Mouse (Mus musculus) kidney, adult 11 months (tissue): ENCODE data around the gene Rnf207.

Experiments
- DNase-seq: peaks from one replicate; pipeline ENCODE4 v3.0.0; 2022

Rnf207 gene

GRCm38 (mm10) chr4:152292102-152292765 is 26.6 kb downstream of the Rnf207 start:
- DNase-seq = no peak

- no peak for DNase-seq
Observed at GRCm38 (mm10) chr4:152291562-152291961, 27.2 kb downstream of the Rnf207 start, which contains the start of gene Hes3. TSS of gene Hes3 (minus strand) at chr4:152291662.

GRCm38 (mm10) chr4:152290991-152291390 is 27.8 kb downstream of the Rnf207 start:
- no peak for DNase-seq

GRCm38 (mm10) chr4:152290385-152290784 is 28.4 kb downstream of the Rnf207 start:
- no peak for DNase-seq

GRCm38 (mm10) chr4:152288398-152288945 is 30.3 kb downstream of the Rnf207 start:
- no peak for DNase-seq

- no peak for DNase-seq
Observed at GRCm38 (mm10) chr4:152287317-152288120, 31.3 kb downstream of the Rnf207 start.

- peak; percentile 54 for DNase-seq
Observed at GRCm38 (mm10) chr4:152286887-152287286, 31.9 kb downstream of the Rnf207 start.

GRCm38 (mm10) chr4:152286183-152286582 is 32.6 kb downstream of the Rnf207 start:
- no peak for DNase-seq

- DNase-seq = peak; percentile 61
Observed at GRCm38 (mm10) chr4:152285505-152285904, 33.3 kb downstream of the Rnf207 start.

- peak; percentile 72 for DNase-seq
Observed at GRCm38 (mm10) chr4:152283186-152283950, 35.4 kb downstream of the Rnf207 start.

- DNase-seq = no peak
Observed at GRCm38 (mm10) chr4:152282721-152283120, 36.1 kb downstream of the Rnf207 start.

- DNase-seq = no peak
Observed at GRCm38 (mm10) chr4:152281601-152282000, 37.2 kb downstream of the Rnf207 start.

GRCm38 (mm10) chr4:152278986-152279385 is 39.8 kb downstream of the Rnf207 start:
- DNase-seq = no peak

GRCm38 (mm10) chr4:152277916-152278315 is 40.9 kb downstream of the Rnf207 start:
- no peak for DNase-seq

- no peak for DNase-seq
Observed at GRCm38 (mm10) chr4:152276389-152277347, 42.1 kb downstream of the Rnf207 start.

GRCm38 (mm10) chr4:152274681-152275131 is 44.1 kb downstream of the Rnf207 start:
- DNase-seq = no peak

- peak; percentile 23 for DNase-seq
Observed at GRCm38 (mm10) chr4:152273621-152274236, 45.1 kb downstream of the Rnf207 start, which contains the start of gene Gpr153. TSS of gene Gpr153 (plus strand) at chr4:152274232.

GRCm38 (mm10) chr4:152273191-152273590 is 45.6 kb downstream of the Rnf207 start:
- DNase-seq = no peak

GRCm38 (mm10) chr4:152272449-152273049 is 46.2 kb downstream of the Rnf207 start:
- DNase-seq = peak; percentile 42

GRCm38 (mm10) chr4:152272006-152272405 is 46.8 kb downstream of the Rnf207 start:
- DNase-seq = no peak

GRCm38 (mm10) chr4:152271334-152271733 is 47.5 kb downstream of the Rnf207 start:
- DNase-seq = no peak
